Mouse (Mus musculus) midbrain, embryonic 11.5 days (tissue): ENCODE measurements around the gene Sap18b. TPM values are rescaled to one million over a fixed set of nuclear protein-coding genes. Genes with fewer than 3 reads are reported as not detected.
A peak's percentile ranks its signal among the peaks of the same experiment; 100 is the strongest.
"Not testable (repeated sequence)": the region's sequence is repeated elsewhere in the genome, so short reads cannot be mapped to it uniquely, and the experiment has no call there.

ENCODE experiments used
- ATAC-seq: fragments of 200-750 bp; cut with Nextera tagmentation; 2 replicates; pipeline ENCODE4 v1.8.0; 2017; ENCODE audit warnings: moderate TSS enrichment, moderate library complexity; ENCODE audit not compliant: low FRiP score
- DNase-seq: peaks from one replicate; pipeline ENCODE4 v3.0.0; 2015; ENCODE audit warnings: low spot score; ENCODE audit errors: missing footprints
- H3K27ac ChIP-seq: fragments of 300-500 bp; sonication (generic); 2 replicates; pipeline ENCODE4 v1.5.1; 2014; ENCODE audit warnings: low read depth, low read length
- H3K27me3 ChIP-seq: fragments of 300-500 bp; sonication (generic); 2 replicates; pipeline ENCODE4 v1.6.1; 2014; ENCODE audit warnings: mild to moderate bottlenecking, low read length, moderate library complexity, mixed read lengths; ENCODE audit not compliant: control insufficient read depth, insufficient read depth
- H3K36me3 ChIP-seq: fragments of 300-500 bp; sonication (generic); 2 replicates; pipeline ENCODE4 v1.6.1; 2014; ENCODE audit warnings: mild to moderate bottlenecking, low read length, moderate library complexity, mixed read lengths; ENCODE audit not compliant: control insufficient read depth, insufficient read depth
- H3K4me1 ChIP-seq: fragments of 300-500 bp; sonication (generic); 2 replicates; pipeline ENCODE4 v1.6.1; 2014; ENCODE audit warnings: low read length; ENCODE audit not compliant: control insufficient read depth, insufficient read depth
- H3K4me2 ChIP-seq: fragments of 300-500 bp; sonication (generic); 2 replicates; pipeline ENCODE4 v1.6.1; 2014; ENCODE audit warnings: mild to moderate bottlenecking, moderate library complexity
- H3K4me3 ChIP-seq: fragments of 300-500 bp; sonication (generic); 2 replicates; pipeline ENCODE4 v1.5.1; 2014; ENCODE audit warnings: low read depth, low read length
- H3K9ac ChIP-seq: fragments of 300-500 bp; sonication (generic); 2 replicates; pipeline ENCODE4 v1.6.1; 2014; ENCODE audit warnings: low read length
- H3K9me3 ChIP-seq: fragments of 300-500 bp; sonication (generic); 2 replicates; pipeline ENCODE4 v1.6.1; 2016; ENCODE audit warnings: low read length; ENCODE audit not compliant: control insufficient read depth
- WGBS: fragments of 180-500 bp; shearing (Covaris S2); extraction: QIAGEN DNeasy Blood & Tissue Kit; methylation state at CpG from one replicate; pipeline ENCODE4 v1.1.7; 2014; 5-methylcytosine and 5-hydroxymethylcytosine counted together
- polyA plus RNA-seq: library from polyadenylated mRNA; unstranded; fragments of >200 nt; fragmentation: Nextera tagmentation; extraction: Ambion mirVana; gene quantifications from 2 replicates; pipeline ENCODE4 v1.2.1, GENCODE M21; 2014

Gene Sap18b
- 398 and 408 TPM in 2 replicates for polyA plus RNA-seq

GRCm38 (mm10) chr8:95825162-95825561 lies at the start of gene Sap18b:
TSS of gene Sap18b (plus strand) at chr8:95825346.
- ATAC-seq, H3K4me3 ChIP-seq, H3K9ac ChIP-seq, H3K27ac ChIP-seq, H3K4me2 ChIP-seq, H3K27me3 ChIP-seq, H3K4me1 ChIP-seq, H3K9me3 ChIP-seq, H3K36me3 ChIP-seq: not testable (repeated sequence)
- peak; percentile 57 for DNase-seq
- WGBS, result 62% methylated on average over 25 of the region's 25 CpGs

- Histone ChIP-seq H3K27ac (no peak overlapping the region), H3K9me3 (no peaks in the 10 kb centered on the region), H3K4me2 (no peak overlapping the region), H3K4me1 (no peaks in the 10 kb centered on the region), H3K36me3 (peaks cover 20% of the 10 kb centered on the region), H3K27me3 (no peaks in the 10 kb centered on the region), H3K9ac (no peak overlapping the region), H3K4me3 (no peak overlapping the region)
- DNase-seq (no peak), ATAC-seq (no peak)
- 94% methylated on average over 3 of the region's 3 CpGs for WGBS
These were observed 44.1 kb upstream of the Sap18b start for GRCm38 (mm10) chr8:95781085-95781484.

GRCm38 (mm10) chr8:95781775-95782174 lies 43.4 kb upstream of the Sap18b start:
- DNase-seq (no peak), ATAC-seq (no peak)
- peaks cover 20% of the 10 kb centered on the region for H3K36me3 ChIP-seq
- H3K4me2 ChIP-seq, result no peak overlapping the region
- H3K9ac ChIP-seq, result no peak overlapping the region
- H3K27me3 ChIP-seq, result no peaks in the 10 kb centered on the region
- H3K27ac ChIP-seq, result no peak overlapping the region
- no peaks in the 10 kb centered on the region for H3K9me3 ChIP-seq
- no peak overlapping the region for H3K4me3 ChIP-seq
- WGBS, result 97% methylated on average over 2 of the region's 2 CpGs
- H3K4me1 ChIP-seq, result no peaks in the 10 kb centered on the region

DNA sequence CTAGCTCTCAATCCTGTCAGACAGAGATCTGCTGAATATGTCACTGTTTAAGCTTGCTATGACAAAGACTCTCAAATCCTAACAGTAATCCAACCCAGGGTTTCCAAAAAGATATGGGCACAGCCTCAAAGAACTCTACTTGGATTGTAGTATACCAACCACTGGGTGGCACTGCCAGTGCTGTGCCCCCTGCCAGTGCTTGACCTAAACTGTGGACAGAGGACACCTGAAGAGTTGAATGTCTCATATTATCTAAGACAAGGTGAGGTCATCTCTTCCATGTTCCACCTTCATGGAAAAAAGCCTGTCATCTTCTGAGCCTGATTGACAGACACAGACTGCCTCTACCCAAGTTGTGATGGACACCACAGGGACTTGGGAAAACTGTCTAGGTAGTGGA lies 42.5 kb upstream of the Sap18b start:
- Histone ChIP-seq H3K4me1 (no peaks in the 10 kb centered on the region), H3K27me3 (no peaks in the 10 kb centered on the region), H3K4me3 (no peak overlapping the region), H3K9ac (no peak overlapping the region), H3K4me2 (no peak overlapping the region), H3K9me3 (no peaks in the 10 kb centered on the region), H3K36me3 (peaks cover 25% of the 10 kb centered on the region), H3K27ac (no peak overlapping the region)
- DNase-seq (no peak), ATAC-seq (no peak)

GRCm38 (mm10) chr8:95785591-95785990 lies 39.6 kb upstream of the Sap18b start:
- Histone ChIP-seq H3K4me1 (no peaks in the 10 kb centered on the region), H3K36me3 (peaks cover 34% of the 10 kb centered on the region), H3K27ac (no peak overlapping the region), H3K9ac (no peak overlapping the region), H3K4me3 (no peak overlapping the region), H3K27me3 (no peaks in the 10 kb centered on the region), H3K4me2 (no peak overlapping the region), H3K9me3 (no peaks in the 10 kb centered on the region)
- DNase-seq (no peak), ATAC-seq (no peak)
- 97% methylated on average over 3 of the region's 4 CpGs for WGBS

- not testable (repeated sequence) for ATAC-seq
These were observed 29.6 kb upstream of the Sap18b start for GRCm38 (mm10) chr8:95795333-95796061.

GRCm38 (mm10) chr8:95799117-95799516 lies 26.0 kb upstream of the Sap18b start:
- Histone ChIP-seq H3K4me2 (no peak overlapping the region), H3K27me3 (no peaks in the 10 kb centered on the region), H3K9ac (no peak overlapping the region), H3K4me1 (no peaks in the 10 kb centered on the region), H3K27ac (no peak overlapping the region), H3K9me3 (no peaks in the 10 kb centered on the region), H3K4me3 (no peak overlapping the region), H3K36me3 (peaks cover 5% of the 10 kb centered on the region; the same call in 1 of the 2 replicates)
- ATAC-seq (no peak), DNase-seq (peak; percentile 60)
- WGBS, result 99% methylated on average over 6 of the region's 6 CpGs

More at GRCm38 (mm10) chr8:95795333-95796061, 29.6 kb upstream of the Sap18b start:
- H3K27me3 ChIP-seq, H3K4me3 ChIP-seq, H3K27ac ChIP-seq, H3K4me1 ChIP-seq, H3K9me3 ChIP-seq, H3K36me3 ChIP-seq, H3K4me2 ChIP-seq, H3K9ac ChIP-seq, DNase-seq: not testable (repeated sequence)
- 92% methylated on average over 5 of the region's 5 CpGs for WGBS

DNA sequence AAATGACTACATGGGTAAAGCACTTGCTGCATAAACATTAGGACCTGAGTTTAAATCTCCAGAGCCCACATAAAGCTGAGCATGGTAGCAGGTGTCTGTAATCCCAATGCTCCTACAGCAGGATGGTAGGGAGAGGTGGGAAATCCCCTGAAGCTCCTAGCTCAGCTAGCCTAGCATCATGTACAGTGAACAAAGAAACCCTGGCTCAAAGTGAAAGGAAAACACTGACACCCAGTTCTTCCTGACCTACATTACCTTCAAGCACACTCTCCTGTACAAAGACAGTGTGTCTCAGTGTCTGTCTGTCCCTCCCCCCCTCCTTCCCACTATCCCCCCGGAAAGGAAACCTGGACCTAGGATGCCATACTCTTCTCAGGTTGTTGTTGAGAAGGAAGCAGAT lies 25.3 kb upstream of the Sap18b start:
- WGBS, result 86% methylated on average over 1 of the region's 1 CpGs
- no peak overlapping the region for H3K4me3 ChIP-seq

GRCm38 (mm10) chr8:95800353-95800752 lies 24.8 kb upstream of the Sap18b start:
- peak; percentile 35 for DNase-seq
- Histone ChIP-seq H3K9me3 (no peaks in the 10 kb centered on the region), H3K9ac (no peak overlapping the region), H3K27ac (no peak overlapping the region), H3K4me3 (no peak overlapping the region), H3K36me3 (peaks cover 5% of the 10 kb centered on the region; the same call in 1 of the 2 replicates), H3K27me3 (no peaks in the 10 kb centered on the region), H3K4me1 (peaks cover under 1% of the 10 kb centered on the region; the same call in 1 of the 2 replicates), H3K4me2 (no peak overlapping the region)
- 93% methylated on average over 3 of the region's 3 CpGs for WGBS
- ATAC-seq, result no peak

More for the DNA sequence above, 25.3 kb upstream of the Sap18b start:
- Histone ChIP-seq H3K4me1 (no peaks in the 10 kb centered on the region), H3K36me3 (peaks cover 5% of the 10 kb centered on the region; the same call in 1 of the 2 replicates), H3K27ac (no peak overlapping the region), H3K27me3 (no peaks in the 10 kb centered on the region), H3K4me2 (no peak overlapping the region), H3K9ac (no peak overlapping the region), H3K9me3 (no peaks in the 10 kb centered on the region)
- DNase-seq (peak; percentile 77), ATAC-seq (no peak)
